Mouse (Mus musculus) WW6 (cell line): ENCODE results near the gene Kcnc3.

Experiments
- DNase-seq: peaks from one replicate; pipeline ENCODE4 v3.0.0-alpha.2; 2013; ENCODE audit warnings: low read depth, low spot score

Gene Kcnc3

GRCm38 (mm10) chr7:44570989-44571388 lies 19.5 kb upstream of the Kcnc3 start:
- DNase-seq = no peak

- no peak for DNase-seq
Measured at GRCm38 (mm10) chr7:44571811-44572210, 18.7 kb upstream of the Kcnc3 start.

DNA sequence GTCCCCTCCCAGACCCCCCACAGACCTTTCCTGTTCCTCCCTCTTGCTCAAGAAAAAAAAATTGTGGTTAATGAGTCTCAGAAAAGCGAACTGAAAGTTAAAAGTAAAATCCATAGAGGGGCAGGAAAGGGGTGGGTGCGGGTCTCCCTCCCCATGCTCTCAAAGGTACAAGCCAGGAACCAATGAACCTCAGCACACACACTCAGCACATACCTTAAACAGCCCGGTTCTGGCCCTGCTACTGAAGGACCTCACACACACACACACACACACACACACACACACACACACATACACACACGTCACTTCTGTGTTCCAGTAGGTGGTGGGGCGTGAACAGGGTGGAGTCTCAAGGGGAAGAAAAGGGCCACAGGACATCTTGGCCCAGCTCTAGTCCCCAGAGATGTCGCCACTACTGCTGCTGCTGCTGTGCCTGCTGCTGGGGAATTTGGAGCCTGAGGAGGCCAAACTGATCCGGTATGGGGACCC lies 18.2 kb upstream of the Kcnc3 start, which contains the start of gene Napsa:
Gene Napsa, plus strand, starts transcription at position 168 of the 489 bp plus-strand sequence.
- no peak for DNase-seq

GRCm38 (mm10) chr7:44572956-44573484 lies 17.4 kb upstream of the Kcnc3 start:
- no peak for DNase-seq

DNA sequence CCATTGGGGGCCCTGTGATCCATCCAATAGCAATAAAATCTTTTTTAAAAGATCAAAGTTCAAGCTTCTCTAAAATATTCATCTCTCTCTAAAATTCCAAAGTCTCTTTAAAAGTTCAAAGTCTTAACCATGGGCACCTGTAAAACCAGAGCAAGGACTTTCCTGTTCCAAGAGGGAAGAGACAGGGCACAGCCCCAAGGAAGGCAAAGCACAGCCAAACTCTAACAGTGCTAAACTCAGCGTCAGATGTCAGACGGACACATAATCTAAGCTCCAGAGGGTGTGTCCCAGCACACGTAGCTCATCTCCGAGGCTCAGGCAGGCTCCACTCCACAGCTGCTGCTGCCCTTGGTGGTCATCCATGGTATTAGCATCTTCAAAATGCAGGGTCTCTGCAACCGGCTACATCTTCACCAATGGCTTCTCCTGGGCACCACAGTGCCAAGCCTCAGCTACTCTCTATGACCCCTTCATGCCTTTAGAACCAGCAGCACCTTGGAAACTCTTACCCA lies 14.1 kb upstream of the Kcnc3 start:
- no peak for DNase-seq

GRCm38 (mm10) chr7:44581637-44582036 lies 8.8 kb upstream of the Kcnc3 start:
- DNase-seq = no peak

GRCm38 (mm10) chr7:44582709-44583108 lies 7.8 kb upstream of the Kcnc3 start:
- no peak for DNase-seq

DNA sequence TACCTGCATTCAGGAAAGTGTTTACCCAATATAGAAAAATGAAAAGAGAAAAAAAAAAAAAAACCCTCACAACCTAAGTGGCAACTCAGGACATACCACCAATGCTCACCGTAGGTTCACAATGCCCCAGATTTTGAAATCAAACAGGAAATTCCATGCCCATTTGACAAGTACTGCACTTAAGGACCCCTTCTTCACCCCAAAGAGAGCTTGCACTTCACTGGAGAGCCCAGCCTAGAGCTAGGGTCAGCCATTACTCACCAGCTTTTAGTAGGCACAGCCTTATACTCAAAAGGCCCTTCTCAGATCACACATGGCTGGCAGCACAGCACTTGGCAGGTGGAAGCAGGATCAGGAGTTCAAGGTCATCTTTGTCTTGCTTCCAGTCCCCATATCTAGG lies 7.3 kb upstream of the Kcnc3 start:
- DNase-seq = no peak

DNA sequence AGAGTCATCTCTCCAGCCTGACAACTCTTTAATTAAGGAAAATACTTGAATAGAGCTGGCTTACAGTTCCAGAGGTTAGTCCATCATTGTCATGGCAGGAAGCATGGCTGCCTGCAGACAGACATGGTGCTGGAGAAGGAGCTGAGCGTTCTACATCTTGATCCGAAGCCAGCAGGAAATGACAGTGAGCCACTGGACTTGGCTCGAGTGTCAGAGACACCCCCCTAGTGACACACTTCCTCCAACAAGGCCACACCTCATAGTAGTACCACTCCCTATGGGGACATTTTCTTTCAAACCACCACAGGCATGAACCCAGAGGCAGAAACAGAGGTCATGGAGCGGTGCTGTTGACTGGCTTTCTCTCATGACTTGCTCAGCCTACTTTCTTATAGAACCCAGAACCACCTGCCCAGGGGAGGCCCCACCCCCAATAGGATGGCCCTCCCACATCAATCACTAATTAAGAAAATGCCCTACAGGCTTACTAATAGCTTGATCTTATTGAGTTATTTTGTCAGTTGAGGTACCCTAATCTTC lies 6.1 kb upstream of the Kcnc3 start:
- no peak for DNase-seq

DNA sequence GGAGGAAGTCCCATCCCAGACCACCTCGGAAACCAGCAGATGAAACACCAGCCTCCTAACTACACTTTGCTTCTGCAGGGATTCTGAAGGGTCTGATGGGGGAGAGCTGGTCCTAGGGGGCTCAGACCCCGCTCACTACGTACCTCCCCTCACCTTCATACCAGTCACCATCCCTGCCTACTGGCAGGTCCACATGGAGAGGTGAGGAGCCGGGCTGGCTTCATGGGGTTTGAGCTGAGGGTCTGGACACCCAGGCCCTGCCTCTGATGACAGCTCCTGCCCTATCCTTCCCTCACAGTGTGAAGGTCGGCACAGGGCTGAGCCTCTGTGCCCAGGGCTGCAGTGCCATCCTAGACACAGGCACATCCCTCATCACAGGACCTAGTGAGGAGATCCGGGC lies 5.5 kb upstream of the Kcnc3 start:
- no peak for DNase-seq

DNA sequence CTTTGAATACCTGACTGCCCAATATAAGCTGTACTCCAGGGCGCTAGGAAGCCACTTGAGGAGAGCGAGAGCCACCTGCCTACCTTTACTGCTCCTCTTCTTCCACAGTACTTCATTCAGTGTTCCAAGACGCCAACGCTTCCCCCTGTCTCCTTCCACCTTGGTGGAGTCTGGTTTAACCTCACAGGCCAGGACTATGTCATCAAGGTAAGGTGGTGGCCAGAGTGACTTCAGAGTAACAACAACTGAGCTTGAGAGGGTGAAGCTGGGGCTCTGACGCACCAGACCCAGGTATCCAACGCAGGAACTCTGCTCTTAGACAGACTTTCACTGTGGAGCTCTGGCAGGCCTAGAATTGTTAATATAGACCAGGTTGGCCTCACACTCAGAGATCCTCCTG lies 4.9 kb upstream of the Kcnc3 start:
- no peak for DNase-seq

- no peak for DNase-seq
Measured at GRCm38 (mm10) chr7:44586518-44586917, 3.9 kb upstream of the Kcnc3 start.

DNA sequence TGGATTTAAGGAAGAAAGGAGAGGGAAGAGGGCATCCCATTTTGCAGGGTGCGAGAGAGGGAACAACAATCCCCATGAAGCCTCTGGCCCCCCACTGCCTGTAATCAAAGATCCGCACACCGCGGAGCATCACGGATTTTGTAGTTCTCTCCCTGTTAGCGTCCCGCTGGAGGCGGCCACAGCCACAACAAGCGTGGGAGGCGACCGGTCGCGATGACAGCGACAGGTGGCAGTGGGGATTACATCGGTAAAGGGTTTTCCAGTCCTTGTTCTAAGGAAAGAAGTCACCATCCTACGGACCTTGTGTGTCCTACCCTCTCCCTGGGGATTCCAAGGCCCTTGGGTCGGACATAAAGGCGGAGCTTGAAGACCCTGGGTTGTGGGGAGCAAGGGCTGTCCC lies 3.5 kb upstream of the Kcnc3 start:
- no peak for DNase-seq

DNA sequence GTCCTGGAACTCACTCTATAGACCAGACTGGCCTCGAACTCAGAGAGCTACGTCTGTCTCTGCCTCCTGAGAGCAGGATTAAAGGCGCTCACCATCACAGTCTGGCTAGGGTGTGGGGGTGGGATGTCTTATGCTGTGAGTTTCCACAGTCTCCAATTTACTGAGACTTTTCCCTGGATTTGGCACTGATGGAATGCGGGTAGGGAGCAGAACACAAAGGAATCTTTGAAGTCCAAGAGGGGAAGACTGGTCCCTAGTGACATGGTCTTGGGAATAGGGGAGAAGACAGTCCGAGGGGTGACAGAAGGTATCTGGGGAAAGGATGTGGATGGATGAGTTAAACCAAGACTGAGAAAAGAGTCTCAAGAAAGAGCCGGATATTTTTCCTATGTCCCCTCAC lies 2.8 kb upstream of the Kcnc3 start:
- DNase-seq = no peak

DNA sequence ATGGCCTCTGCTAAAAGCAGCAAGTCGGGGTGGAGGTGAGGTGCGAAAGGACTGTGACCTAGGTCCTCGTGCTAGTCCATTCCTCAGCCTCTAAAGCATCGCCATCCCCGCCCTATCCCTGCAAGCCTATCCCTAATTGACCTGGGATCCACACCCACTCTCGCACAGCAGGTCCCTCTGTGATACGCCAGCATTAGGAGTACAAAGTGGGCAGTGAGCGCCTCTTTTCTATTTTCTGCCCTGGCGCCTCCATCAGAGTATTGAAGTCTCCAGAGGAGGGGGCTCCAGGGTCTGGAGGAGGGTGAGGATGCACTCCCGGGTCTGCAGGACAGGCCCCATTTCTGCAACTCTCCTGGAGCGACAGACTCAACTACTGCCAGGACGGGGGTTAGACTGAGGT lies 2.1 kb upstream of the Kcnc3 start:
- no peak for DNase-seq

DNA sequence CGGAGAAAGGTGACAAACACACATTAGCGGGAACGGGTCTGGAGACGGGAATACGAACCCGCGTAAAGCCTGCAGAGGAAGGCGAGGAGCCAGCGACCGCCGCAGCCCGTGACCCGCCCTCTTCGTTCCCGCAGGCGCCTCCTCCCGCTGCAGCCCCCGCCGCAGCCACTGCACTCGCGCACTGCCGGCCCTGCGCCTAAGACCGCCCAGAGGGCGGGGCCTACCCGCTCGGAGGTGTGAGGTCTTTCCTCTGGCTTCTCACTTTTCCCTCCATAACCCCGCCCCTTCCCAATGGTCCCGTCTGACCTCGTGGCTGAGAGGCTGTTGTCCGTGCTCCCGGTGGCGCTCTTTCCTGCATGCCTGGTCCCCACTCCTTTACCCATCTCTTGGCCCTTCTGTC lies 1.3 kb upstream of the Kcnc3 start:
- peak; percentile 86 for DNase-seq

- no peak for DNase-seq
Measured at GRCm38 (mm10) chr7:44589946-44590345, 518 bp upstream of the Kcnc3 start.

DNA sequence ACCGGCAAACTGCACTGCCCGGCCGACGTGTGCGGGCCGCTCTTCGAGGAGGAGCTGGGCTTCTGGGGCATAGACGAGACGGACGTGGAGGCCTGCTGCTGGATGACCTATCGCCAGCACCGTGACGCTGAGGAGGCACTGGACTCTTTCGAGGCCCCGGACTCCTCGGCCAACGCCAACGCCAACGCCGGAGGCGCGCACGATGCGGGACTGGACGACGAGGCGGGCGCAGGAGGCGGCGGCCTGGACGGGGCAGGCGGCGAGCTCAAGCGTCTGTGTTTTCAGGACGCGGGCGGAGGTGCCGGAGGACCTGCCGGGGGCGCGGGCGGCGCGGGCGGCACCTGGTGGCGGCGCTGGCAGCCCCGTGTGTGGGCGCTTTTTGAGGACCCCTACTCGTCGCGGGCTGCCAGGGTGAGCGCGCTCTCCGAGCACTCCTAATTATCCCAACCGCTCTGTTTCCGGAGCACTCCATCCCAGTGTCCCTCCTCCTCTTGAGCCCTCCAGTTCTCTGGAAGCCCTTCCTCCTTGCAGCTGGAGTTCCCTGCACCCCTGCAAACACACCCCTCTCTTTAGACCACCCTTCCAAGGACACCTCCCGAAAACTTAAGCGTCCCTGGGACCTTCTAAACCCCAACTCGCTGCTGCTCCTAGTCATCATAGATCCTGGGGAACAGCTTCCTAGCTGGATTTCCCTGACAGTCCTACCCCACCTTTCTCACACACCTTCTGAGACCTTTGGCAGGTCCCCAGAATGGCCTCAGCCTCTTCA lies 1.1 kb downstream of the Kcnc3 start:
- no peak for DNase-seq

- DNase-seq = no peak
Measured at GRCm38 (mm10) chr7:44593051-44593450, 2.6 kb downstream of the Kcnc3 start.

- DNase-seq = peak; percentile 70
Measured at GRCm38 (mm10) chr7:44593775-44594174, 3.3 kb downstream of the Kcnc3 start.

DNA sequence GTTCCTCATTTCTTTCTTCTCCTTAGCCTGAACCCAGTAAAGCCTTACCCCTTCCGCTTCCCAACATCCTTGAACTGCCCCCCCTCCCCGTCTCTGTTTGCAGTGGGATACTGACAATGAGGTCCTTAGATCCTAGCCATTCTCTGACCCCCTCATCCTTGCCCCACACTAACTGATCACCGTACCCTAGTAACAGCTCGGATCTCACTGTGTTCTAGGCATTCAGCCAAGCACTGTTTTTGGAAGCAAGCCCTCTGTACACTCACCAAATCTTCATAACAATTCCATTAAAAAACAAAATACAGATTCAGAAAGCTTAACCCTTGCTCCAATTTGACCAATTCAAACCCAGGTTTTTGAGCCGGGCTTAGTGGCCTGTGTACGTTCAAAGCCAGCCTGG lies 3.8 kb downstream of the Kcnc3 start:
- DNase-seq = no peak

- no peak for DNase-seq
Measured at GRCm38 (mm10) chr7:44595131-44595561, 4.7 kb downstream of the Kcnc3 start.

DNA sequence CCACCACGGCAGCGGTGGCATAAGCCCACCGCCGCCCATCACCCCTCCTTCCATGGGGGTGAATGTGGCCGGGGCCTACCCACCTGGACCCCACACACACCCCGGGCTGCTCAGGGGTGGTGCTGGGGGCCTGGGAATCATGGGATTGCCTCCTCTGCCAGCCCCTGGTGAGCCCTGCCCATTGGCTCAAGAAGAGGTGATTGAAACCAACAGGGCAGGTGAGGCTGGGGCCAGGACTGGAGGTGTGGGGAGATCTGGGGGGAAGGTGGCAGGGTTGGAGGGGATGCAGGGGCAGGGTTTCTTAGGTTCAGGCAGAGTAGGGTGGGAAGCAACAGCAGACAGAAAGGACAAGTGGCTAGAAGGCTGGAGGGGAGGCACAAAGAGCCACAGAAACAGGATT lies 5.6 kb downstream of the Kcnc3 start:
- DNase-seq = no peak
